Mouse (Mus musculus) thymus, postnatal 4 days (tissue): Measurements from ENCODE around the gene Ep400.
A peak's percentile ranks its signal among the peaks of the same experiment; 100 is the strongest.

Source experiments
- DNase-seq: peaks from one replicate; pipeline ENCODE4 v3.0.0; 2021

Ep400 gene

GRCm38 (mm10) chr5:110664041-110664440 lies 106.5 kb downstream of the Ep400 start:
- DNase-seq = no peak

- no peak for DNase-seq
These were observed 110.8 kb downstream of the Ep400 start for GRCm38 (mm10) chr5:110659682-110660081.

GRCm38 (mm10) chr5:110653686-110654085 lies 116.8 kb downstream of the Ep400 start:
- DNase-seq = no peak

- peak; percentile 99 for DNase-seq
These were observed 117.5 kb downstream of the Ep400 start, which contains the start of the genes Noc4l and Ddx51 for GRCm38 (mm10) chr5:110652719-110653648. Gene Noc4l, minus strand, starts transcription at chr5:110653417. Gene Ddx51, plus strand, starts transcription at chr5:110653451.

GRCm38 (mm10) chr5:110646377-110646776 lies 124.1 kb downstream of the Ep400 start:
- no peak for DNase-seq

- peak; percentile 78 for DNase-seq
These were observed 131.1 kb downstream of the Ep400 start for GRCm38 (mm10) chr5:110639459-110639858.

- no peak for DNase-seq
These were observed 132.0 kb downstream of the Ep400 start for GRCm38 (mm10) chr5:110638306-110639074.

GRCm38 (mm10) chr5:110635951-110636707 lies 134.4 kb downstream of the Ep400 start:
- no peak for DNase-seq

- no peak for DNase-seq
These were observed 140.9 kb downstream of the Ep400 start for GRCm38 (mm10) chr5:110629525-110630120.

- DNase-seq = no peak
These were observed 142.4 kb downstream of the Ep400 start for GRCm38 (mm10) chr5:110628156-110628555.

GRCm38 (mm10) chr5:110627351-110627750 lies 143.2 kb downstream of the Ep400 start:
- DNase-seq = no peak

- no peak for DNase-seq
These were observed 146.2 kb downstream of the Ep400 start for GRCm38 (mm10) chr5:110624319-110624718.

GRCm38 (mm10) chr5:110619226-110619625 lies 151.3 kb downstream of the Ep400 start:
- DNase-seq = no peak
